Mouse (Mus musculus): ENCODE results near the gene Eml2. TPM values are rescaled to one million over a fixed set of nuclear protein-coding genes. Genes with fewer than 3 reads are reported as not detected.

The Eml2 gene
- polyA plus RNA-seq, 1 experiment, result 11.1 TPM

GRCm38 (mm10) chr7:19229404-19229803, 53.2 kb downstream of the Eml2 start:
- H3K4me3 ChIP-seq (ENCODE audit: control insufficient read depth, low read depth, low read length), result peak overlapping the region; percentile 93
- no peaks in the 10 kb centered on the region for H3K36me3 ChIP-seq (ENCODE audit: control insufficient read depth, insufficient read depth, low read length)
- peaks cover 19% of the 10 kb centered on the region for H3K4me1 ChIP-seq (ENCODE audit: control insufficient read depth, insufficient read depth, low read length)
- no peak for TF ChIP-seq POLR2A (IDR thresholded peaks at IDR 0.05; ENCODE audit: control insufficient read depth, low read depth, low read length)
- TF ChIP-seq CTCF (IDR thresholded peaks at IDR 0.05; ENCODE audit: control insufficient read depth, insufficient read depth, insufficient replicate concordance, low read depth, low read length), result no peak
- peak overlapping the region; percentile 84 for H3K27ac ChIP-seq (ENCODE audit: control insufficient read depth, insufficient read depth, low read depth, low read length)
- no peaks in the 10 kb centered on the region for H3K27me3 ChIP-seq (ENCODE audit: control insufficient read depth, insufficient read depth, low read length)

- Histone ChIP-seq H3K27me3 (ENCODE audit: control insufficient read depth, insufficient read depth, low read length) (no peaks in the 10 kb centered on the region), H3K27ac (ENCODE audit: control insufficient read depth, insufficient read depth, low read depth, low read length) (no peak overlapping the region), H3K36me3 (ENCODE audit: control insufficient read depth, insufficient read depth, low read length) (no peaks in the 10 kb centered on the region), H3K4me1 (ENCODE audit: control insufficient read depth, insufficient read depth, low read length) (peaks cover 16% of the 10 kb centered on the region), H3K4me3 (ENCODE audit: control insufficient read depth, low read depth, low read length) (no peak overlapping the region)
- TF ChIP-seq POLR2A (IDR thresholded peaks at IDR 0.05; ENCODE audit: control insufficient read depth, low read depth, low read length) (no peak), CTCF (IDR thresholded peaks at IDR 0.05; ENCODE audit: control insufficient read depth, insufficient read depth, insufficient replicate concordance, low read depth, low read length) (no peak)
Observed at GRCm38 (mm10) chr7:19230041-19230580, 53.9 kb downstream of the Eml2 start.

GRCm38 (mm10) chr7:19230899-19231298, 54.7 kb downstream of the Eml2 start:
- H3K27ac ChIP-seq (ENCODE audit: control insufficient read depth, insufficient read depth, low read depth, low read length), result no peak overlapping the region
- H3K27me3 ChIP-seq (ENCODE audit: control insufficient read depth, insufficient read depth, low read length), result no peaks in the 10 kb centered on the region
- no peak for TF ChIP-seq POLR2A (IDR thresholded peaks at IDR 0.05; ENCODE audit: control insufficient read depth, low read depth, low read length)
- no peak for TF ChIP-seq CTCF (IDR thresholded peaks at IDR 0.05; ENCODE audit: control insufficient read depth, insufficient read depth, insufficient replicate concordance, low read depth, low read length)
- no peak overlapping the region for H3K4me3 ChIP-seq (ENCODE audit: control insufficient read depth, low read depth, low read length)
- H3K36me3 ChIP-seq (ENCODE audit: control insufficient read depth, insufficient read depth, low read length), result no peaks in the 10 kb centered on the region
- H3K4me1 ChIP-seq (ENCODE audit: control insufficient read depth, insufficient read depth, low read length), result peaks cover 13% of the 10 kb centered on the region

- no peak overlapping the region for H3K4me3 ChIP-seq (ENCODE audit: control insufficient read depth, low read depth, low read length)
- no peaks in the 10 kb centered on the region for H3K36me3 ChIP-seq (ENCODE audit: control insufficient read depth, insufficient read depth, low read length)
- H3K4me1 ChIP-seq (ENCODE audit: control insufficient read depth, insufficient read depth, low read length), result peaks cover 11% of the 10 kb centered on the region
- TF ChIP-seq POLR2A (IDR thresholded peaks at IDR 0.05; ENCODE audit: control insufficient read depth, low read depth, low read length), result no peak
- no peaks in the 10 kb centered on the region for H3K27me3 ChIP-seq (ENCODE audit: control insufficient read depth, insufficient read depth, low read length)
- H3K27ac ChIP-seq (ENCODE audit: control insufficient read depth, insufficient read depth, low read depth, low read length), result no peak overlapping the region
Observed at GRCm38 (mm10) chr7:19231849-19232248, 55.6 kb downstream of the Eml2 start.

- H3K4me3 ChIP-seq (ENCODE audit: control insufficient read depth, low read depth, low read length), result no peak overlapping the region
- TF ChIP-seq POLR2A (IDR thresholded peaks at IDR 0.05; ENCODE audit: control insufficient read depth, low read depth, low read length), result no peak
- TF ChIP-seq CTCF (IDR thresholded peaks at IDR 0.05; ENCODE audit: control insufficient read depth, insufficient read depth, insufficient replicate concordance, low read depth, low read length), result no peak
- H3K27ac ChIP-seq (ENCODE audit: control insufficient read depth, insufficient read depth, low read depth, low read length), result no peak overlapping the region
- no peaks in the 10 kb centered on the region for H3K27me3 ChIP-seq (ENCODE audit: control insufficient read depth, insufficient read depth, low read length)
- peaks cover under 1% of the 10 kb centered on the region; the same call in 1 of the 2 replicates for H3K4me1 ChIP-seq (ENCODE audit: control insufficient read depth, insufficient read depth, low read length)
- H3K36me3 ChIP-seq (ENCODE audit: control insufficient read depth, insufficient read depth, low read length), result no peaks in the 10 kb centered on the region
Observed at GRCm38 (mm10) chr7:19234652-19235051, 58.4 kb downstream of the Eml2 start.

- Histone ChIP-seq H3K4me3 (ENCODE audit: control insufficient read depth, low read depth, low read length) (no peak overlapping the region), H3K27me3 (ENCODE audit: control insufficient read depth, insufficient read depth, low read length) (no peaks in the 10 kb centered on the region), H3K27ac (ENCODE audit: control insufficient read depth, insufficient read depth, low read depth, low read length) (no peak overlapping the region), H3K36me3 (ENCODE audit: control insufficient read depth, insufficient read depth, low read length) (no peaks in the 10 kb centered on the region), H3K4me1 (ENCODE audit: control insufficient read depth, insufficient read depth, low read length) (no peaks in the 10 kb centered on the region)
- TF ChIP-seq POLR2A (IDR thresholded peaks at IDR 0.05; ENCODE audit: control insufficient read depth, low read depth, low read length) (no peak), CTCF (IDR thresholded peaks at IDR 0.05; ENCODE audit: control insufficient read depth, insufficient read depth, insufficient replicate concordance, low read depth, low read length) (no peak)
Observed at GRCm38 (mm10) chr7:19235092-19235671, 59.0 kb downstream of the Eml2 start.

- Histone ChIP-seq H3K4me3 (ENCODE audit: control insufficient read depth, low read depth, low read length) (no peak overlapping the region), H3K4me1 (ENCODE audit: control insufficient read depth, insufficient read depth, low read length) (no peaks in the 10 kb centered on the region), H3K27ac (ENCODE audit: control insufficient read depth, insufficient read depth, low read depth, low read length) (no peak overlapping the region), H3K36me3 (ENCODE audit: control insufficient read depth, insufficient read depth, low read length) (no peaks in the 10 kb centered on the region), H3K27me3 (ENCODE audit: control insufficient read depth, insufficient read depth, low read length) (no peaks in the 10 kb centered on the region)
- TF ChIP-seq CTCF (IDR thresholded peaks at IDR 0.05; ENCODE audit: control insufficient read depth, insufficient read depth, insufficient replicate concordance, low read depth, low read length) (no peak), POLR2A (IDR thresholded peaks at IDR 0.05; ENCODE audit: control insufficient read depth, low read depth, low read length) (no peak)
Observed at GRCm38 (mm10) chr7:19236411-19236810, 60.2 kb downstream of the Eml2 start.

Measured in testis, adult 2 months (tissue).